Mouse (Mus musculus) fat pad, adult 2 months (tissue): ENCODE measurements around the gene Lce1c.
"Not testable (repeated sequence)": the region's sequence is repeated elsewhere in the genome, so short reads cannot be mapped to it uniquely, and the experiment has no call there.

Experiments
- DNase-seq: peaks from one replicate; pipeline ENCODE4 v3.0.0-alpha.2; 2011; ENCODE audit warnings: low read depth, low spot score; ENCODE audit errors: extremely low read depth

Gene Lce1c

DNA sequence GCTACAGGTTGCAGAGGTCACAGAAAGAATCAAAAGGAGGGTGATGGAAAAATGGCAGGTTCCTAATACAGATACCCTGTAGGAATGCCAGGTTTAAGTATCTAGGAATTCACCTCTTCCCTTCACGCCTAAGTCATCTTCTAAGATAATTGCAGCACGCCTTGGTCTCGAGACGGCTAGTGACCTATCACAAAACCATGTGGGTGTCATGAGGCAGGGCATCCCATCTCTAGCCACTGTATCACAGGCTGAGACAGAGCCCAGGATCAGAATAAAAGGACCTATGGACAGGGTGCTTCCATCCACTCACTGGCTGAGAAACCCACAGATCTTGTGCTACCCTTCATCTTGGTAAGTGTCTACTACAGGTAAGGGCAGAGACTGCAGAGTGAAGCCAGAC lies at the start of gene Lce1c:
Gene Lce1c, plus strand, starts transcription at position 301 of the 400 bp plus-strand sequence.
- no peak for DNase-seq

DNA sequence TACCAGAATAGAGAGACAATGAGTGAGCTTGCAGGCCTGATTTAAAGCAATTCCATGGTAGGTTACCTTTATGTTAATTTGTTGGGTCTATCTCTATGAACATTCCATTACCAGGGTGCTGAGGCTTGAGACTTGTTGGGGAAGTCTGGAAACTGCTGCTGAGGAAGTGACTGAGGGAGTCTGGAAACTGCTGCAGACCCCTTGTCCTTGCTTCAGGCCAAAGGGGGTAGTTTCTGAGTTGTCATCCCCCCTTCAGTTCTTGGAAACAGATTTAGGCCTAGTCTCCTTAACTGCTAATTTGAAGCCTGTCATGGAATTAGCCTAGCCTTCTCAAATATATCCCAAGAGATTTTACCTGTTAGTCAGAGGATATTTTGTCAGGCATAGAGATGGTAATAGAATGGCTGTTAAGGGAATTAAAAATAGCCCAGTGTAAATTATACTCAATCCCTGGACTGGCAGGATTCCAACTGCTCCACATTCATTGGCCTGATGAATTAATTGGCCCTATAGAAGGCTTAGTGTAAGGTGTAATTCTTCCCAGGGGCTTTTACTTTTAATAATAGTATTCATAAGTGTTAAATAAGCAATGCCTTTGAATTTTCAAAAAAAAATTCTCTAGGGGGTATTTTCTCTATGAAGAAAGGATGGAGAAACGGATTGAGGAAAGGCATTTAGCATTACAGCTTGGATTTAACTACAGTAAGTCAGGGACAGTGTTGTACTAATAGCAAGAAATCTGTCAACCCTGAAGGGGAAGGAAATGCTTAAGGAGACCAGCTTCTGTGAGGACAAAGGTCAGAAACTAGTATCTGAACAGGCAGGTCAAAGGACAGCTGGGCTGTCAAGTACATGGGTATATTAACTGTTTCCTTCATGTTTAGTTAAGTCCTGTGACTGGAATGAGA lies 41.0 kb upstream of the Lce1c start:
- no peak for DNase-seq

DNA sequence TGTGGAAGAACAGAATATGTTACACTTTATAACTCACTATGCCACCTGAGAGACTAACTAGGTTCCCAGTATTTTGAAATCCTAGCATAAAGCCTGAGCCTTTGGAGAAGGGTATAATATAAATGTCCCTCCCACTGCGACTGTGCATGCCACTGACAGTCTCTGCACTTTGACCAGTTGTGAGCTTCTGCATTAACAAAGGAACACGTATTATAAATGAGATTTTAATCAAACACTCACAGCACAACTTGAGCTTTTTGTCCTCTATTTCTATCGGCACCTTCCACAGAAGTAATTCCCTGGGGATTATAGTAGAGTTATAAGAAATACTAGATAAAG lies 40.4 kb upstream of the Lce1c start:
- DNase-seq: no peak

DNA sequence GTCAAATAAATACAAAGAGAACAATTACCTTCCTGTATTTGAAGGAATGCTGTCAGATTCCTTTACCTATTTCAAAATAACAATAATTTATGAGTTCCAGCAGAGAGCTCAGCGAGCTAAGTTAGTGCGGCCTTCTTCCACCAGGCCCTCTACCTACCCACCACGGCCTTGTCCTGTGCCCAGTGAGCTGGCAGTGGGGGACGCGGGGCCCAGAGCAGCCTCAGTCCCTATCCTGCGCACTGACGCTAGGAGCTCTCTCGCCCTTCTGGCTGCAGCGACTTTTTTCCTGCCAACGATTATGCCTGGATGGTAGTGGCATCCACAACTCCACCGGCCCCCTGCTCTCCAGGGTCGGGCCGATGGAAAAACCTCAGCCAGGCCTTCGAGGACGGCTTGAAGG lies 39.2 kb upstream of the Lce1c start:
- DNase-seq: no peak

DNA sequence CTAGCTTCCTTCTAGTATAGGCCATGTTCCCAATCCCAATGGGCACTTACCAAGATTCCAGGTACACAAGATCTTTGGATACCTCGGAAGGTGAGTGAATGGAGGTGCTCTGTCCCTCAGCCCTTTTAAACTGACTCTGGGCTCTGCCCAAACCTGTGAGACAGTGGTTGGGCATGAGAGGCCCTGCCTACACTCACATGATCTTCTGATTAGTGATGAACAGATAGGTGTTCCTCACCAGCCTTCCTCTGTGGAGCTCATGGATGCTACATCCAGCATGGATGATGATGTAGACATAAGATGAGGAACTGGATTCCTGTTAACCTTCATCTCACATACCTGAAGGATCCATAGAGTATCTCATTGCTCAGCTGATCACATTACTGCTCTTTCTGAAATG lies 30.8 kb upstream of the Lce1c start, which contains the start of gene Lce1a1:
Gene Lce1a1, minus strand, starts transcription at position 101 of the 400 bp plus-strand sequence.
- no peak for DNase-seq

DNA sequence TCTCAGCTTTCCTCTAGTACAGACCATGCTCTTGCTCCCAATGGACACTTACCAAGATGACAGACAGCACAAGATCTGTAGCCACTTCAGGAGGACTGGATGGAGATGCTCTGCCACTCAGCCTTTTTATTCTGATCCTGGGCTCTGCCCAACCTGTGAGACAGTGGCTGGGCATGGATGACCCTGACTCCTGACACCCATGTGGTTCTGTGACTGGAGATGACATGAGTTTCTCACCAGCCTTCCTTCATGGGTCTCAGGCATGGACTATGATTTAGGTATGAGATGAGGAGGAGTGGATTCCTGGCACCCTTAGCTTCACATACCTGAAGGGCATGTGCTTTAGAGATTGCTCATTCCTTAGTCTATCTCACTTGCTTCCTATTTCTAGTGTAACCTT lies 22.2 kb upstream of the Lce1c start, which contains the start of gene Lce1b:
Gene Lce1b, minus strand, starts transcription at position 101 of the 400 bp plus-strand sequence.
- no peak for DNase-seq

DNA sequence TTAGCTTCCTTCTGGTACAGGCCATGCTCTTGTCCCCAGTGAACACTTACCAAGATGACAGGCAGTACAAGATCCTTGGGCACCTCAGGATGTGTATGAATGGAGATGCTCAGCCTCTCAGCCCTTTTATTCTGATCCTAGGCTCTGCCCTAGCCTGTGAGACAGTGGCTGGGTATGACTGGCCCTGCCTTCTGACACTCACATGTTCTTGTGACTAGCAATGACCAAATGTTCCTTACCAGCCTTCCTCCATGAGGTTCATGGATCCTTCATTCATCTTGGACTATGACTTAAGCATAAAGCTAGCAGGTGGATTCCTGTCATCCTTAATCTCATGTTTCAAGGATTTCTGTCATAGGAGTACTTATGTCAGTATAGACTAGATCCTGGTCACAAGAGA lies 8.8 kb upstream of the Lce1c start, which contains the start of gene Lce1a2:
Gene Lce1a2, minus strand, starts transcription at position 101 of the 400 bp plus-strand sequence.
- no peak for DNase-seq

DNA sequence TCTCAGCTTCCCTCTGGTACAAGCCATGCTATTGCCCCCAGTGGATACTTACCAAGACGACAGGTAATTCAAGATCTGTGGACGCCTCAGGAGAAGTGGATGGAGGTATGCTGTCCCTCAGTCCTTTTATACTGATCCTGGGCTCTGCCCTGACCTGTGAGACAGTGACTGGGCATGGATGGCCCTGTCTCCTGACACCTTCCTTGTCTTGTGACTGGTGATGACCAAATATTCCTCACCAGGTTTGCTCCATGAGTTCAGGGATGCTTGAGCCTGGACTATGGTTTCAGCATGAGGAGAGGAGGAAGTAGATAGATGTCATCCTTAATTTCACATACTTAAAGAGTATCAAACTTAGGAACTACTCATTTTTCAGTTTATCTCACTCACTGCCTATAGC lies 8.1 kb downstream of the Lce1c start, which contains the start of gene Lce1d:
Gene Lce1d, minus strand, starts transcription at position 101 of the 400 bp plus-strand sequence.
- DNase-seq: no peak

DNA sequence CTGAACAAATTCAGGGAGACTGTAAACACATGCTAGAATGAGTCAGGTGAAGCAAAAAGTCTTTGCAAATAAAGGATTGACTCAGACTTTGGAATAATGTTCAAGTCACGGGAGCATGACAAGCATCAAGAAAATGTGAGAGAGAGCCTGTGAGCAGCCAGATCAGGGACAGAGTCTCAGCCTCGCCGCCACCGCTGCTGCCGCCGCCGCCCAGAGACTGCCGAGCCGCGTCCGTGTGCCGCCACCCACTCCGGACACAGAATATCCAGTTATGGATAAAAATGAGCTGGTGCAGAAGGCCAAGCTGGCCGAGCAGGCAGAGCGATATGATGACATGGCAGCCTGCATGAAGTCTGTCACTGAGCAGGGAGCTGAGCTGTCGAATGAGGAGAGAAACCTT lies 10.1 kb downstream of the Lce1c start:
- not testable (repeated sequence) for DNase-seq

DNA sequence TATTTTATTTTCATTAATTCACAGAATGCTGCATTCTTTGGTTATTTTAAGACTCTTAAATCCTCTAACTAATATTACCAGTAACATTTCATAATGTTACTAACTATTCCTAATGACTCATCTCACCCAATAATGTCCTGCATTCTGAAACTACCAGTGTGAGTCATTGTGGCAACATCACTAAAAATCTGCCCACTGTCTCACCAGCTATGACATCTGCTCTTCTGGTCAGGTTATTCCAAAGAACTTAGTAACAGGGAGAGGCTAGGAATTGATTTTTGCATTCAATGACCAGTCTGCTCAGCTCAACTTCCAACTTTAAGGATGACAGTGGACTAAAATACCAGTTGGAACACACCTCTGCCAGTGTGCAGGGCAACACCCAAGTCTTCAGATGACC lies 12.6 kb downstream of the Lce1c start:
- no peak for DNase-seq

DNA sequence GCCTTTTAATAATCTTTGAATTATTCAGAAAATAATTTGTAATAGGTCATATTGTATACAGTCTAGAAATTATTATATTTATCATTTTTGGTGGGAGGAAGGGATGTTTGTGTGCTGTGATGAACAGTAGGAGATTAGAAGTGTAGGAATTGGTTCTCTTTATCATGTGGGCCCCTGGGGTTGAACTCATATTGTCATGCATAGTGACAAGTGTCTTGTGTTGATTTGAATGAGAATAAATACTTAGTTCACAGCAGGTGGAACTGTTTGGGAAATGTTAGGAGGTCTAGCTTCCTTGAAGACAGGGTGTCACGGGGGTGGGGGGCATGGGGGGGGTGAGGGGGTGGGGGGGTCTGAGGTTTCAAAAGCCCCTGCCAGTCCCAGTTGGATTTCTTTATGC lies 15.6 kb downstream of the Lce1c start:
- DNase-seq: no peak

DNA sequence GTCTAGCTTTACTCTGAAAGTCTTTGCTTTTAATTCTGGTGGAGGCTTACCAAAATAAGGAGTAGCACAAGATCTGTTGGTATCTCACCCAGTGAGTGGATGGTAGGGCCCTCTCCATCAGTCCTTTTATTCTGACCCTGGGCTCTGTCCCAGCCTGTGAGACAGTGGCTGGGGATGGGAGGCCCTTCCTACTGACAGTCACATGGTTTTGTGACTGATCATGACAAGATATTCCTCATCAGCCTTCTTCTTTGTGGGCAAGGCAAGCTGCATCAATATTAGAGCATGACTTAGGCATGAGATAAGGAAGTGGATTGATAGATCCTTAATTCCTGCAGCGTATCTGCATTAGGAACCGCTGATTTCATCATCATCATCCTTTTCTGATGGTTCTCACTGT lies 29.9 kb downstream of the Lce1c start, which contains the start of gene Lce1e:
Gene Lce1e, minus strand, starts transcription at position 101 of the 400 bp plus-strand sequence.
- no peak for DNase-seq

DNA sequence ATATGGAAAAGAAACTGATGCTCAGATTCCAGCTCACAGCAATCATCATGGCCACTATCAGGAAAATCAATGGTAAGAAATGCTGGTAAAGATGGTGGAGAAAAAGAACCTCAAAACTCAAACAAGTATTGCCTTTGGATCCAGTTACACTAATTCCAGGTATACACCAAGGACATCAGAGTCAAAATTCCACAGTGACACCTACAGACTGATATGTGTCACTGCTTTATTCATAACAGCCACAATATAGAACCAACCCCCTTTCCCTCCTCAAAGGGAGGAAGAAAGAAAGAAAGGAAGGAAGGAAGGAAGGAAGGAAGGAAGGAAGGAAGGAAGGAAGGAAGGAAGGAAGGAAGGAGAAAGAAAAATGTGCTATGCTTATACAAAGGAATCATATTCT lies 36.1 kb downstream of the Lce1c start:
- no peak for DNase-seq

DNA sequence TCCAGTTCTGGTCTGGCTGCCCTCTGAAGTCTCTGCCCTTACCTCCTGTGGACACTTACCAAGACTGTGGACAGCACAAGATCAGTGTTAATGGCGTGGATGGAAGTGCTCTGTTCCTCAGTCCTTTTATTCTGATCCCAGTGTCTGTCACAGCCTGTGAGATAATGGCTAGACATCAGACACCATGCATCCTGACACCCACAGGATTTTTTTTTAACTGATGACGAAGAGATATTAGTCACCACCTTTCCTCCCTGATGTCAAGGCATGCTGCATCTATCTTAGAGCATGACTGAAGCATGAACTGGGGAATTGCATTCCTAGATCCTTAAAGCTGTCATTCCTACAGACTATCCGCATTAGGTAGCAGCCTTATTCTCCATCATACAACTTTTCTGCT lies 41.2 kb downstream of the Lce1c start, which contains the start of gene Lce1f:
Gene Lce1f, minus strand, starts transcription at position 101 of the 400 bp plus-strand sequence.
- no peak for DNase-seq

DNA sequence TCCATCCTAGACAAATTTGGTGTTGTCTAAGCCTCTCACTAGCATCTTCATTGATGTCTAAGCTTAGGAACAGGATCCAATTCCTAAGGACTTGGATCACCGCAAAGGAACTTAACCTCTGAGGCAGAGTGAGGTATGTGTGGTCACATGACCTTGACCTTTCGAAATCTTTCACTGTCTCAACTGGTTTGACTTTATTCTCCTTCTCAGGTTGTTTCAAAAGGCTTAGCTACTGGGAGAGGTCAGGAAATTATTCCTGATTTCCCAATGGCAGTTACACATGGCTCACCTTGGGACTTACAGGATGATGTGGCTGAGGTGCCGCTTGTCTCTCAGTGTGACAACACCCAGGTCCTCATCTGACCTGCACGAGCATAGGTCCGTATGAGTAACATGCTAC lies 43.6 kb downstream of the Lce1c start:
- DNase-seq: peak; percentile 50
